Mouse (Mus musculus) stomach, embryonic 16.5 days (tissue): ENCODE measurements around the gene Klhl35. TPM values are rescaled to one million over a fixed set of nuclear protein-coding genes. Genes with fewer than 3 reads are reported as not detected.

Experiments
- ATAC-seq: fragments of 200-750 bp; cut with Nextera tagmentation; 2 replicates; pipeline ENCODE4 v1.8.0; 2017; ENCODE audit warnings: moderate number of reproducible peaks, moderate TSS enrichment; ENCODE audit not compliant: insufficient read depth, low FRiP score
- H3K27ac ChIP-seq: fragments of 300-500 bp; sonication (generic); 2 replicates; pipeline ENCODE4 v1.5.1; 2014; ENCODE audit warnings: low read length
- H3K27me3 ChIP-seq: fragments of 300-500 bp; sonication (generic); 2 replicates; pipeline ENCODE4 v1.6.1; 2014; ENCODE audit warnings: low read length, control low read depth, mixed read lengths; ENCODE audit not compliant: control insufficient read depth, insufficient read depth
- H3K36me3 ChIP-seq: fragments of 300-500 bp; sonication (generic); 2 replicates; pipeline ENCODE4 v1.6.1; 2014; ENCODE audit warnings: low read length; ENCODE audit not compliant: control insufficient read depth, insufficient read depth
- H3K4me1 ChIP-seq: fragments of 300-500 bp; sonication (generic); 2 replicates; pipeline ENCODE4 v1.6.1; 2014; ENCODE audit warnings: low read length, control low read depth, mixed read lengths; ENCODE audit not compliant: control insufficient read depth, insufficient read depth
- H3K4me2 ChIP-seq: fragments of 300-500 bp; sonication (generic); 2 replicates; pipeline ENCODE4 v1.6.1; 2014; ENCODE audit warnings: low read depth, low read length, mixed read lengths
- H3K4me3 ChIP-seq: fragments of 300-500 bp; sonication (generic); replicated peaks from 2 replicates; pipeline ENCODE4 v1.5.1; 2014; ENCODE audit warnings: mild to moderate bottlenecking, low read length
- H3K9ac ChIP-seq: fragments of 300-500 bp; sonication (generic); 2 replicates; pipeline ENCODE4 v1.6.1; 2014; ENCODE audit warnings: low read length
- H3K9me3 ChIP-seq: fragments of 300-500 bp; sonication (generic); replicated peaks from 2 replicates; pipeline ENCODE4 v1.6.1; 2016; ENCODE audit warnings: low read length, control low read depth; ENCODE audit not compliant: control insufficient read depth
- WGBS: fragments of 180-500 bp; shearing (Covaris S2); extraction: QIAGEN DNeasy Blood & Tissue Kit; methylation state at CpG from one replicate; pipeline ENCODE4 v1.1.7; 2014; 5-methylcytosine and 5-hydroxymethylcytosine counted together
- polyA plus RNA-seq: library from polyadenylated mRNA; unstranded; fragments of >200 nt; fragmentation: Nextera tagmentation; extraction: Ambion mirVana; gene quantifications from 2 replicates; pipeline ENCODE4 v1.2.1, GENCODE M21; 2015

Gene Klhl35
- polyA plus RNA-seq, 1 experiment from 2014 or later: 0.14 TPM

DNA sequence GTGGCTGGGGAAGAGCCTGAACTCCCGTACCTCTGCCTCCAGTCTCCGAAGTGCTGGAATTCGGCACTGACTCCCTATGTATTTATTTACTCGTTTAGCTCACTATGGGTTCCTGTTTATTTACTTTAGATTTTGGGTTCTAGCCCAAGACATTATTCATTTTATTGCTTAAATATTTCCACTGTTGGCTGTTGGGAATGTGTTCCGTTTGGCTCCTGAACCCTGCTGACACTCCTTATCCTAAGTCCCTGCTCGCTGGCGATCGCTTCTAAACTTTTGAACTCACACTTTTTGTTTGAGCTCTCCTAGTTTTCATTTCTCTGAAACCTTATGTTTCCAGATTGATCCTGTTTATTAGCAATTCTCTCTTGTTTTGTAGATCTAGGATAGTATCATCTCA is 57.3 kb downstream of the Klhl35 start:
- no peaks in the 10 kb centered on the region for H3K9me3 ChIP-seq
- ATAC-seq: no peak
- no peak overlapping the region for H3K27ac ChIP-seq
- H3K4me1 ChIP-seq: peaks cover 16% of the 10 kb centered on the region; the same call in 1 of the 2 replicates
- H3K9ac ChIP-seq: no peak overlapping the region
- H3K27me3 ChIP-seq: no peaks in the 10 kb centered on the region
- H3K4me2 ChIP-seq: no peak overlapping the region
- WGBS: 43% methylated on average over 8 of the region's 8 CpGs
- no peak overlapping the region for H3K4me3 ChIP-seq
- no peaks in the 10 kb centered on the region for H3K36me3 ChIP-seq

Other genes with a start within 250 kb of the Klhl35 start
- 31.3 and 33.7 TPM in 2 replicates for gene Mogat2, start 227.4 kb upstream of the Klhl35 start, polyA plus RNA-seq
- 5.0 and 5.4 TPM in 2 replicates for gene Map6, start 198.6 kb upstream of the Klhl35 start, polyA plus RNA-seq
- 1,327 and 1,379 TPM in 2 replicates for gene Serpinh1, start 112.8 kb upstream of the Klhl35 start, polyA plus RNA-seq
- 17.1 and 19.6 TPM in 2 replicates for gene Gdpd5, start 84.6 kb upstream of the Klhl35 start, polyA plus RNA-seq
- 699 and 743 TPM in 2 replicates for gene Rps3, start 17.7 kb downstream of the Klhl35 start, polyA plus RNA-seq
- gene Arrb1, start 69.5 kb downstream of the Klhl35 start, polyA plus RNA-seq: 12.6 and 13.6 TPM in 2 replicates
- gene Tpbgl, start 161.1 kb downstream of the Klhl35 start, polyA plus RNA-seq: 1.2 and 1.6 TPM in 2 replicates
- 4.0 and 4.6 TPM in 2 replicates for gene Slco2b1, start 245.3 kb downstream of the Klhl35 start, polyA plus RNA-seq